Mouse (Mus musculus): ENCODE results near the gene Il1rapl2.

DNA sequence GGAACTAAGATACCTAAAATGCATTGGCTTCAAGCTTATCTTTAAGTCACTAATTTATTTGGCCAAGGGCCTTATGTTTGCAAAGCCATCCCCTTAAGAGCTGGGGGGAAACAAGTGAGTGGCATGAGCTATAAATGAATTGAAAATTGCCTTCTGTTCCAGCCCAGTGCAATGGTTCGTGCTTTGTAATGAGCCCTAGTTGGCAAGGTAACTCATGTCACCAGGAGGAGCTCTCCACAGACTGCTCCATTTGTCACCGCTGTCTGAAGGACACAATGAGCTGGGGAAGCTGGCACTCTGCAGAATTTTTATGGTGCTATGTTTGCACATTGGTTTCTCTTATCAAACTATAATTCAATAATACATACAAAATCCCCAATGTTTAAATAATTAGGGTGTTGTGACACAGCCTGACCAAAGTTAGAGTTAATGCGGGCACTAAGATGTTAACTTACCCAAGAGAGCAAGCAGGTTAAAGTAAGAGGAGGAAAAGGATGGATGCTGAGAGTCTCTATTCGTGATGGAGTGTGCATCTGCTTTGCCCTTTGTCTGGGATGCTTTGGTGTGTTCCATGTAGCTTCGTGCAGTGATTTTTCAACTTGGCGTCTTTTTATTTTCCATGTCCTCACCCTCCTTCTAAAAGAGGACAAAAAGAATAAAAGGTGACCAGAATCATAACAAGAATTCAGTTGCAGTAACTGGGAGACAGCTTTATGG, 235.2 kb downstream of the Il1rapl2 start:
- TF ChIP-seq CTCF (conservative IDR thresholded peaks at IDR 0.05; ENCODE audit: insufficient read depth, insufficient read length, low read depth, low read length) (no peak), POLR2A (IDR thresholded peaks at IDR 0.05; ENCODE audit: low read depth, low read length) (no peak)

Data from kidney, adult 2 months (tissue).